Mouse (Mus musculus) forebrain, embryonic 11.5 days (tissue): ENCODE results near the gene Hhat. TPM values are rescaled to one million over a fixed set of nuclear protein-coding genes. Genes with fewer than 3 reads are reported as not detected.

Source experiments
- ATAC-seq: fragments of 200-750 bp; cut with Nextera tagmentation; replicated peaks from 2 replicates; pipeline ENCODE4 v1.8.0; 2017; ENCODE audit warnings: moderate TSS enrichment; ENCODE audit not compliant: low FRiP score
- DNase-seq: peaks from one replicate; pipeline ENCODE4 v3.0.0-alpha.2; 2017; ENCODE audit warnings: low spot score
- H3K27ac ChIP-seq: fragments of 300-500 bp; sonication (generic); 2 replicates; pipeline ENCODE4 v1.5.1; 2014; ENCODE audit warnings: low read depth, low read length
- H3K27me3 ChIP-seq: fragments of 300-500 bp; sonication (generic); 2 replicates; pipeline ENCODE4 v1.6.1; 2014; ENCODE audit warnings: mild to moderate bottlenecking, low read length, mixed read lengths; ENCODE audit not compliant: control insufficient read depth, insufficient read depth
- H3K36me3 ChIP-seq: fragments of 300-500 bp; sonication (generic); 2 replicates; pipeline ENCODE4 v1.6.1; 2014; ENCODE audit warnings: mild to moderate bottlenecking, low read length, moderate library complexity, mixed read lengths; ENCODE audit not compliant: control insufficient read depth, insufficient read depth
- H3K4me1 ChIP-seq: fragments of 300-500 bp; sonication (generic); replicated peaks from 2 replicates; pipeline ENCODE4 v1.6.1; 2014; ENCODE audit warnings: low read length, mixed read lengths; ENCODE audit not compliant: control insufficient read depth, insufficient read depth
- H3K4me2 ChIP-seq: fragments of 300-500 bp; sonication (generic); 2 replicates; pipeline ENCODE4 v1.6.1; 2014; ENCODE audit warnings: low read depth, mild to moderate bottlenecking, low read length, moderate library complexity, mixed read lengths; ENCODE audit not compliant: severe bottlenecking
- H3K4me3 ChIP-seq: fragments of 300-500 bp; sonication (generic); 2 replicates; pipeline ENCODE4 v1.5.1; 2014; ENCODE audit warnings: low read depth, low read length
- H3K9ac ChIP-seq: fragments of 300-500 bp; sonication (generic); 2 replicates; pipeline ENCODE4 v1.6.1; 2014; ENCODE audit warnings: low read length
- H3K9me3 ChIP-seq: fragments of 300-500 bp; sonication (generic); 2 replicates; pipeline ENCODE4 v1.6.1; 2016; ENCODE audit warnings: low read length, mixed read lengths; ENCODE audit not compliant: control insufficient read depth
- WGBS: fragments of 180-500 bp; shearing (Covaris S2); extraction: QIAGEN DNeasy Blood & Tissue Kit; methylation state at CpG from one replicate; pipeline ENCODE4 v1.1.7; 2014; 5-methylcytosine and 5-hydroxymethylcytosine counted together
- polyA plus RNA-seq: library from polyadenylated mRNA; unstranded; fragments of >200 nt; fragmentation: Nextera tagmentation; extraction: Ambion mirVana; gene quantifications from 2 replicates; pipeline ENCODE4 v1.2.1, GENCODE M21; 2014

Gene Hhat
- polyA plus RNA-seq, 1 experiment from 2014 or later, result 8.0 TPM

DNA sequence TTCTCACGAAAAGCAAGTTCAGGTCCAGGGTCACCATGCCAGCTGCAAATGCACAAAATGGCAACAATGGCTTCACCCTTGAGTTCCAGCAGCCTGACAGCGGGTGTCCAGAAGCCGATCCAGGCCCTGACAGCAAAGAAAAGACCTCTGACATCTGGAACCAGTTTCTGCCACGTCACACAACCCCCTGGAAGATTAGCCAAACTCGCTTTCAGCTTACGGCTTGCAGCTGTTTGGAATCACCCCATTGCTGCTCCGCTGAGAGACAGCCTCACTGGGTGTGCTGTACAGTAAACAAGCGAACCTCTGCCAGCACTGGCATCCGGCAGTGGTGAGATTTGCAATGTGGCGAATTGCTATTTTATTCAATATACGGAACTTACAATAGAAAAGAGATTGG, 18.8 kb upstream of the Hhat start:
- ATAC-seq, result no peak
- H3K27me3 ChIP-seq, result no peaks in the 10 kb centered on the region
- no peak for DNase-seq
- H3K36me3 ChIP-seq, result no peaks in the 10 kb centered on the region
- H3K4me2 ChIP-seq, result no peak overlapping the region
- H3K9ac ChIP-seq, result no peak overlapping the region
- peaks cover 9% of the 10 kb centered on the region for H3K4me1 ChIP-seq
- 67% methylated on average over 11 of the region's 11 CpGs for WGBS
- no peak overlapping the region for H3K27ac ChIP-seq
- no peak overlapping the region for H3K4me3 ChIP-seq
- H3K9me3 ChIP-seq, result no peaks in the 10 kb centered on the region

GRCm38 (mm10) chr1:192789111-192789522, 18.1 kb upstream of the Hhat start:
- no peak overlapping the region for H3K9ac ChIP-seq
- no peak for ATAC-seq
- H3K27me3 ChIP-seq, result no peaks in the 10 kb centered on the region
- H3K4me1 ChIP-seq, result peaks cover 9% of the 10 kb centered on the region
- DNase-seq, result no peak
- no peaks in the 10 kb centered on the region for H3K9me3 ChIP-seq
- H3K4me2 ChIP-seq, result no peak overlapping the region
- 83% methylated on average over 10 of the region's 10 CpGs for WGBS
- no peaks in the 10 kb centered on the region for H3K36me3 ChIP-seq
- H3K4me3 ChIP-seq, result no peak overlapping the region
- no peak overlapping the region for H3K27ac ChIP-seq

GRCm38 (mm10) chr1:192786194-192786593, 15.2 kb upstream of the Hhat start:
- Histone ChIP-seq H3K9me3 (no peaks in the 10 kb centered on the region), H3K4me2 (no peak overlapping the region), H3K27ac (no peak overlapping the region), H3K4me3 (no peak overlapping the region), H3K4me1 (peaks cover under 1% of the 10 kb centered on the region; the same call in 1 of the 2 replicates), H3K9ac (no peak overlapping the region), H3K27me3 (no peaks in the 10 kb centered on the region), H3K36me3 (no peaks in the 10 kb centered on the region)
- WGBS, result 90% methylated on average over 1 of the region's 1 CpGs
- ATAC-seq (no peak), DNase-seq (no peak)

- DNase-seq (no peak), ATAC-seq (no peak)
- H3K9ac ChIP-seq, result no peak overlapping the region
- H3K27ac ChIP-seq, result no peak overlapping the region
- no peaks in the 10 kb centered on the region for H3K9me3 ChIP-seq
- 67% methylated on average over 17 of the region's 17 CpGs for WGBS
- H3K4me2 ChIP-seq, result no peak overlapping the region
- no peak overlapping the region for H3K4me3 ChIP-seq
- no peaks in the 10 kb centered on the region for H3K4me1 ChIP-seq
- H3K27me3 ChIP-seq, result no peaks in the 10 kb centered on the region
- no peaks in the 10 kb centered on the region for H3K36me3 ChIP-seq
Observed at GRCm38 (mm10) chr1:192785046-192785961, 14.3 kb upstream of the Hhat start.

GRCm38 (mm10) chr1:192784374-192784773, 13.4 kb upstream of the Hhat start:
- 22% methylated on average over 4 of the region's 4 CpGs for WGBS

GRCm38 (mm10) chr1:192781256-192781655, 10.2 kb upstream of the Hhat start:
- ATAC-seq, result no peak
- no peak overlapping the region for H3K4me2 ChIP-seq
- no peak overlapping the region for H3K4me3 ChIP-seq
- no peaks in the 10 kb centered on the region for H3K4me1 ChIP-seq
- DNase-seq, result no peak
- no peak overlapping the region for H3K9ac ChIP-seq
- no peaks in the 10 kb centered on the region for H3K9me3 ChIP-seq
- H3K27me3 ChIP-seq, result no peaks in the 10 kb centered on the region
- no peaks in the 10 kb centered on the region for H3K36me3 ChIP-seq
- H3K27ac ChIP-seq, result no peak overlapping the region

More at GRCm38 (mm10) chr1:192784374-192784773, 13.4 kb upstream of the Hhat start:
- DNase-seq (peak; percentile 67), ATAC-seq (peak; percentile 74)
- H3K27ac ChIP-seq, result no peak overlapping the region
- H3K4me1 ChIP-seq, result no peaks in the 10 kb centered on the region
- H3K4me2 ChIP-seq, result no peak overlapping the region
- no peak overlapping the region for H3K4me3 ChIP-seq
- no peaks in the 10 kb centered on the region for H3K36me3 ChIP-seq
- no peaks in the 10 kb centered on the region for H3K9me3 ChIP-seq
- no peaks in the 10 kb centered on the region for H3K27me3 ChIP-seq
- H3K9ac ChIP-seq, result no peak overlapping the region

- H3K9me3 ChIP-seq, result no peaks in the 10 kb centered on the region
- peak overlapping the region; percentile 31; the same call in 1 of the 2 replicates for H3K27ac ChIP-seq
- no peak overlapping the region for H3K4me3 ChIP-seq
- DNase-seq (no peak), ATAC-seq (no peak)
- H3K4me2 ChIP-seq, result no peak overlapping the region
- H3K36me3 ChIP-seq, result no peaks in the 10 kb centered on the region
- no peaks in the 10 kb centered on the region for H3K27me3 ChIP-seq
- H3K4me1 ChIP-seq, result no peaks in the 10 kb centered on the region
- WGBS, result 66% methylated on average over 6 of the region's 6 CpGs
- H3K9ac ChIP-seq, result no peak overlapping the region
Observed at GRCm38 (mm10) chr1:192778869-192779514, 8.0 kb upstream of the Hhat start.

- DNase-seq (no peak), ATAC-seq (no peak)
- H3K4me1 ChIP-seq, result no peaks in the 10 kb centered on the region
- H3K27me3 ChIP-seq, result no peaks in the 10 kb centered on the region
- H3K9ac ChIP-seq, result no peak overlapping the region
- no peak overlapping the region for H3K4me3 ChIP-seq
- no peaks in the 10 kb centered on the region for H3K9me3 ChIP-seq
- H3K36me3 ChIP-seq, result no peaks in the 10 kb centered on the region
- H3K27ac ChIP-seq, result no peak overlapping the region
- no peak overlapping the region for H3K4me2 ChIP-seq
- WGBS, result 91% methylated on average over 4 of the region's 4 CpGs
Observed at GRCm38 (mm10) chr1:192778206-192778605, 7.2 kb upstream of the Hhat start.
